Mouse (Mus musculus): ENCODE measurements at regions not wholly inside any gene's neighbourhood (a gene's known extent, or its start where the extent isn't known, plus 50 kb on each side); places are given as distances from the start of the nearest gene placed in this dataset.

- WGBS = 32% methylated on average over 11 of the region's 11 CpGs
- Histone ChIP-seq H3K27ac (peak overlapping the region; percentile 43), H3K36me3 (no peaks in the 10 kb centered on the region), H3K4me2 (no peak overlapping the region), H3K9ac (replicated peaks) (no peak overlapping the region), H3K4me3 (replicated peaks) (no peak overlapping the region), H3K27me3 (peaks cover 3% of the 10 kb centered on the region; the same call in 1 of the 2 replicates), H3K4me1 (replicated peaks) (peaks cover 39% of the 10 kb centered on the region), H3K9me3 (no peaks in the 10 kb centered on the region)
- ATAC-seq (ENCODE audit: insufficient number of reproducible peaks, insufficient read depth, low FRiP score, low TSS enrichment, low read depth) = no peak
Observed at GRCm38 (mm10) chr13:112063409-112064111, 224.7 kb upstream of the Ankrd55 start.

- Histone ChIP-seq H3K27me3 (peaks cover 3% of the 10 kb centered on the region; the same call in 1 of the 2 replicates), H3K4me3 (replicated peaks) (no peak overlapping the region), H3K9me3 (no peaks in the 10 kb centered on the region), H3K9ac (replicated peaks) (no peak overlapping the region), H3K27ac (no peak overlapping the region), H3K36me3 (no peaks in the 10 kb centered on the region), H3K4me1 (replicated peaks) (peaks cover 36% of the 10 kb centered on the region), H3K4me2 (no peak overlapping the region)
- ATAC-seq (ENCODE audit: insufficient number of reproducible peaks, insufficient read depth, low FRiP score, low TSS enrichment, low read depth) = no peak
- WGBS = 70% methylated on average over 10 of the region's 10 CpGs
Observed at GRCm38 (mm10) chr13:112064681-112065080, 223.6 kb upstream of the Ankrd55 start.

- Histone ChIP-seq H3K4me1 (replicated peaks) (peaks cover 36% of the 10 kb centered on the region), H3K4me3 (replicated peaks) (no peak overlapping the region), H3K27me3 (peaks cover 3% of the 10 kb centered on the region; the same call in 1 of the 2 replicates), H3K27ac (no peak overlapping the region), H3K36me3 (no peaks in the 10 kb centered on the region), H3K9ac (replicated peaks) (no peak overlapping the region), H3K9me3 (no peaks in the 10 kb centered on the region), H3K4me2 (no peak overlapping the region)
- WGBS = 71% methylated on average over 20 of the region's 20 CpGs
- no peak for ATAC-seq (ENCODE audit: insufficient number of reproducible peaks, insufficient read depth, low FRiP score, low TSS enrichment, low read depth)
Observed at GRCm38 (mm10) chr13:112067066-112067847, 221.0 kb upstream of the Ankrd55 start.

- H3K27me3 ChIP-seq = 0 out of 2 replicates have a peak, but pooled peaks cover 3% of the 10 kb centered on the region
Observed at GRCm38 (mm10) chr13:112070757-112071156, 217.5 kb upstream of the Ankrd55 start.

DNA sequence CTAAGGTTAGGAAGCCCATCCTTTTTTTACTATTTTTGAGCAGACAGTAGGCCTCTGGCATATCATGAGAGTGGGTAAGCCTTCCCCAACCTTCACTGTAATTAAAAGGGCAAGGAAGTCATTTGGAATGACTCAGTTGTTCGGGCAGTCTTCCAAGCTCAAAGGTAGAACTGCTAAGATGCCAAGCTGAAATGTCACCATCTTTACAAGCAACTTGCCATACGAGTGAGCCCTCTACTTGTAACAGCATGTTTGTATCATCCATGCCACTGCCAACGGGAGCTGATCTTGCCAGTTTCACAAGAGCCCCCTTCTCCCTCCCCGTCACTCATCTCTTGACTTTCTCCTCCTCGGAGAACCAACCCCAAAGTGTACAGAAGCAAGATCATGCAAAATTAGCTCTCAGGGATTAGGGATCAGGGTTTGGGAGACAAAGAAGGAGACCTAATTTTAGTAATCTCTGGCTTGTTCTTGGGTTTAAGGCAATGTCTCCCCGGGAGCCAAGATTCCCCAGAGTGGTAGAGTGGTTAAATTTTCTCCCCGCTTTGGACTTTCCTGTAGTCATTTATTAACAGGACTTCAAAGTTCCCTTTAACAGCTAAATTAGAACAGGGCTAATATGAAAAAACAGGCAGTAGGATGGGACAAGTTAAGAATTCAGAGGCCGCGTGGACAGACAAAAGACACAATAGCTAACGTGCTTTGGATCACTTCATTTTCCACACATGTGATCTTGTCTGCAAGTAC, 216.9 kb upstream of the Ankrd55 start:
- Histone ChIP-seq H3K9ac (replicated peaks) (no peak overlapping the region), H3K4me2 (no peak overlapping the region), H3K4me3 (replicated peaks) (no peak overlapping the region), H3K36me3 (no peaks in the 10 kb centered on the region), H3K27me3 (0 out of 2 replicates have a peak, but pooled peaks cover 3% of the 10 kb centered on the region), H3K9me3 (no peaks in the 10 kb centered on the region), H3K4me1 (replicated peaks) (peaks cover 11% of the 10 kb centered on the region), H3K27ac (no peak overlapping the region)
- WGBS = 83% methylated on average over 10 of the region's 10 CpGs
- ATAC-seq (ENCODE audit: insufficient number of reproducible peaks, insufficient read depth, low FRiP score, low TSS enrichment, low read depth) = no peak

More at GRCm38 (mm10) chr13:112070757-112071156, 217.5 kb upstream of the Ankrd55 start:
- Histone ChIP-seq H3K9me3 (no peaks in the 10 kb centered on the region), H3K27ac (no peak overlapping the region), H3K4me1 (replicated peaks) (peaks cover 14% of the 10 kb centered on the region), H3K4me2 (no peak overlapping the region), H3K9ac (replicated peaks) (no peak overlapping the region), H3K36me3 (no peaks in the 10 kb centered on the region), H3K4me3 (replicated peaks) (no peak overlapping the region)
- WGBS = 89% methylated on average over 4 of the region's 4 CpGs
- no peak for ATAC-seq (ENCODE audit: insufficient number of reproducible peaks, insufficient read depth, low FRiP score, low TSS enrichment, low read depth)

DNA sequence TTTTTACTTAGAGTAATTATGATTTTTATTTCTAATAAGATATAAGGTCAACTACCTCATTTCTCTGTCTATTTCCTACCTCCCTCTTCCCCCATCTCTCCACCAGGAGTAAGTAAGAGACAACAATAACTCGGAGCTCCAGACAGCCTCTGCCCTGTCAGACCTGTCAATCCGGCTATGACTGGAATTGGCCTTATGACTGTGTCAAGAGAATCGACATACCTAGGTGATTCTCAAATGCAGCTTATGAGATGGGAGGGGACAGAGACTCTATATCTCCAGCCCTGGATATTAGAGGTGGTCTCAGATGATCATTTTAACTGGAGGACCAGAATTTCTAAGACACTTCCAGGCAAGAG, 216.3 kb upstream of the Ankrd55 start:
- H3K27me3 ChIP-seq = 0 out of 2 replicates have a peak, but pooled peaks cover 3% of the 10 kb centered on the region
- no peaks in the 10 kb centered on the region for H3K9me3 ChIP-seq
- no peak overlapping the region for H3K9ac ChIP-seq (replicated peaks)
- H3K27ac ChIP-seq = no peak overlapping the region
- H3K4me1 ChIP-seq (replicated peaks) = peaks cover 7% of the 10 kb centered on the region
- no peaks in the 10 kb centered on the region for H3K36me3 ChIP-seq
- no peak for ATAC-seq (ENCODE audit: insufficient number of reproducible peaks, insufficient read depth, low FRiP score, low TSS enrichment, low read depth)
- H3K4me3 ChIP-seq (replicated peaks) = no peak overlapping the region
- H3K4me2 ChIP-seq = no peak overlapping the region
- WGBS = 92% methylated on average over 3 of the region's 3 CpGs

- Histone ChIP-seq H3K4me2 (no peak overlapping the region), H3K27me3 (no peaks in the 10 kb centered on the region), H3K27ac (no peak overlapping the region), H3K4me3 (replicated peaks) (no peak overlapping the region), H3K4me1 (replicated peaks) (no peaks in the 10 kb centered on the region), H3K9me3 (no peaks in the 10 kb centered on the region), H3K9ac (replicated peaks) (no peak overlapping the region), H3K36me3 (no peaks in the 10 kb centered on the region)
- ATAC-seq (ENCODE audit: insufficient number of reproducible peaks, insufficient read depth, low FRiP score, low TSS enrichment, low read depth) = no peak
- 87% methylated on average over 6 of the region's 6 CpGs for WGBS
Observed at GRCm38 (mm10) chr13:112073519-112074406, 214.5 kb upstream of the Ankrd55 start.

- H3K27me3 ChIP-seq = no peaks in the 10 kb centered on the region
- no peaks in the 10 kb centered on the region for H3K36me3 ChIP-seq
- H3K9ac ChIP-seq (replicated peaks) = no peak overlapping the region
- H3K4me1 ChIP-seq (replicated peaks) = no peaks in the 10 kb centered on the region
- H3K27ac ChIP-seq = no peak overlapping the region
- H3K4me2 ChIP-seq = no peak overlapping the region
- WGBS = 55% methylated on average over 5 of the region's 5 CpGs
- H3K4me3 ChIP-seq (replicated peaks) = no peak overlapping the region
- H3K9me3 ChIP-seq = no peaks in the 10 kb centered on the region
- ATAC-seq (ENCODE audit: insufficient number of reproducible peaks, insufficient read depth, low FRiP score, low TSS enrichment, low read depth) = no peak
Observed at GRCm38 (mm10) chr13:112075847-112076479, 212.3 kb upstream of the Ankrd55 start.

- no peak overlapping the region for H3K27ac ChIP-seq
- no peak overlapping the region for H3K4me3 ChIP-seq (replicated peaks)
- no peaks in the 10 kb centered on the region for H3K36me3 ChIP-seq
- H3K4me2 ChIP-seq = no peak overlapping the region
- no peak overlapping the region for H3K9ac ChIP-seq (replicated peaks)
- WGBS = 88% methylated on average over 5 of the region's 5 CpGs
- H3K4me1 ChIP-seq (replicated peaks) = no peaks in the 10 kb centered on the region
- ATAC-seq (ENCODE audit: insufficient number of reproducible peaks, insufficient read depth, low FRiP score, low TSS enrichment, low read depth) = no peak
- H3K27me3 ChIP-seq = no peaks in the 10 kb centered on the region
- no peaks in the 10 kb centered on the region for H3K9me3 ChIP-seq
Observed at GRCm38 (mm10) chr13:112078088-112078487, 210.2 kb upstream of the Ankrd55 start.

- H3K36me3 ChIP-seq = no peaks in the 10 kb centered on the region
- no peak overlapping the region for H3K27ac ChIP-seq
- WGBS = 83% methylated on average over 3 of the region's 3 CpGs
- H3K4me2 ChIP-seq = no peak overlapping the region
- ATAC-seq (ENCODE audit: insufficient number of reproducible peaks, insufficient read depth, low FRiP score, low TSS enrichment, low read depth) = no peak
- H3K27me3 ChIP-seq = no peaks in the 10 kb centered on the region
- no peaks in the 10 kb centered on the region for H3K9me3 ChIP-seq
- H3K9ac ChIP-seq (replicated peaks) = no peak overlapping the region
- no peak overlapping the region for H3K4me3 ChIP-seq (replicated peaks)
- H3K4me1 ChIP-seq (replicated peaks) = 0 out of 2 replicates have a peak, but pooled peaks cover 3% of the 10 kb centered on the region
Observed at GRCm38 (mm10) chr13:112081935-112082334, 206.3 kb upstream of the Ankrd55 start.
